Mouse (Mus musculus) subcutaneous adipose tissue, adult 2 months (tissue): ENCODE results near the gene Tmprss5. TPM values are rescaled to one million over a fixed set of nuclear protein-coding genes. Genes with fewer than 3 reads are reported as not detected.

ENCODE experiments used
- polyA plus RNA-seq: library from polyadenylated mRNA; depleted of rRNA; stranded (reverse); fragments of >200 nt; gene quantifications from 2 replicates; pipeline ENCODE4 v1.2.3, GENCODE M21; 2012; ENCODE audit warnings: low replicate concordance; rRNA removed

Tmprss5 gene
- polyA plus RNA-seq, result 0.69 and 1.0 TPM in 2 replicates

DNA sequence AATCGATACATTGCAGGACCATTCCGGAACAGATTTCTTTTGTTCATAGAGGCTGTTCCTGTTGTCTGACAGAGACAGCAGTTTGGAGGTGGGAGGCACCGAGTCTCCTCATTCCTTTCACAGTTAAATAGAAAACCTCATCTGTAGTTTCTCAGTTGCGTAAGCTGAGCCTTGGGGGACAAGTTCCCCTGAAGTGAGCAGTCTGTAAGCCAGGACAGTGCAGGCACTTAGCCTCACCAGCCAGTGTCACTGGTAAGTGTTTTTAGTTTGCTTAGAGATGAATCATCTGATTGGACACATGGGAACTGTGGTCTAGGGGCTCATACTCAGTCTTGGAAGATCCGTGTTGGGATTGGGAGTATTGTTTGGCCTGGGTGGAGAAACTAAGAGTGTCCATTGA, at the start of gene Tmprss5:
Gene Tmprss5 (plus strand): TSS at position 154 of the 400 bp plus-strand sequence.

DNA sequence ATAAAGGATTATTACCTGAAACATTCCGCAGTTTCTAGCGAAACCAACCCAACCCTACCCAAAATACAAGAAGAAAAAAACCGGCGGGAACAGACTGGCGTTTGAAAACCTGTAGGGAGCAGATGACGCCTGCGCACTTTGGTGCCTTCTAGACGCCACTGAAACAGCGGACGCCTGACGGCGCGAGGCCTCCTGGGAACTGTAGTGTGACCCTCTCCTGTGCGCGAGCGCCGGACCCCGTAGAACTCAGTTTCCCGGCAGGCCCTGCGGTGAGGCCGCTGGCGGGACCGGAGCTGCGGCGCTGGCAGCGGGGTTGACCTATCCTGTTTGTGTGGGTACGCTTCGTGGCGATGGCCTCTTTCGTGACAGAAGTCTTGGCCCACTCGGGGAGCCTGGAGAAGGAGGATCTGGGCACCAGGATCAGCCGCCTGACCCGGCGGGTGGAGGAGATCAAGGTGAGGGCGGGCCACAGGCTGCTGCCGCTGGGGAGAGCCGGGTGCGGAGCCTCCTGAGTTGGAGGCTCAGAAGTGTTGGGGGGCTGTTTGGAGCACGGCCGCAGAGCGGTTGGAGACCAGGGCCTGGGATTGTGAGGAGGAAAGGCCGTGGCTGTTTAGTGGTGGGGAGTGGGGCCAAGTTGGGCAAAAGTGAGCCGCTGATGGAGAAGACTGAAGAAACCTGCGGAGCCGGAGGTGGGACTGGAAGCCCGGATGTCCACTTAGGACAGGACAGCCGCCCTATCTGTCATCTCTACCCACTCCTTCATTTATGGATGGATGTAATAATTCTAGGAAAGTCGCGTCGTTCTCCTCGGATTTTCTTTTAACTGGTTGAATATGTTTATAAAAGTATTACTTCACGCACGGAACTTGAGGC, 25.5 kb upstream of the Tmprss5 start, which contains the start of gene Zw10:
Gene Zw10 (plus strand): TSS at position 281 of the 873 bp plus-strand sequence.

Other genes with a start within 250 kb of the Tmprss5 start
- gene Zbtb16, start 245.0 kb upstream of the Tmprss5 start, polyA plus RNA-seq, result 12.0 and 49.1 TPM in 2 replicates
- gene Htr3a, start 170.2 kb upstream of the Tmprss5 start, polyA plus RNA-seq, result not detected in 2 replicates
- gene Htr3b, start 116.3 kb upstream of the Tmprss5 start, polyA plus RNA-seq, result not detected in 2 replicates
- 6.1 and 13.4 TPM in 2 replicates for gene Usp28, start 95.9 kb upstream of the Tmprss5 start, polyA plus RNA-seq
- gene Zw10, start 25.6 kb upstream of the Tmprss5 start, polyA plus RNA-seq, result 9.4 and 15.3 TPM in 2 replicates
- gene Gm4894, start 169.3 kb downstream of the Tmprss5 start, polyA plus RNA-seq, result not detected in 2 replicates